Mouse (Mus musculus) kidney, postnatal 10 days (tissue): ENCODE data around the gene Etl4.

Experiments used
- DNase-seq: peaks from one replicate; pipeline ENCODE4 v3.0.0; 2021; ENCODE audit warnings: mixed read lengths

The Etl4 gene

DNA sequence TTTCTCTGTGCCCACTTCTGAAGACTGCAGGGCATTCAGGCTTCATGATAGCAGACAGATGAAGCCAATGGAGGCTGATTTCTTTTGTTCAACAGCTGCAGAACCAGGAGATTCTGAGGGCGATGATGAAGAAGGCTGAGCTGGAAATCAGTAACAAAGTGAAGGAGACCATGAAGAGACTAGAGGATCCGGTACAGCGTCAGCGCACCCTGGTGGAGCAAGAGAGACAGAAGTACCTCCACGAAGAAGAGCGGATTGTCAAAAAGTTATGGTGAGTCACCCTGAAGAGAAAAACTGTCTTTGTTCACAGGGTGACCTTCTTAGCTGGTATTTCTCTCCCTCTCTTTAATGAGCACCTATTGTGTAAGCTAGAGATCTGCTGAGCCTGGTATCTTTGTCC is 868.4 kb downstream of the Etl4 start:
- peak; percentile 76 for DNase-seq

DNA sequence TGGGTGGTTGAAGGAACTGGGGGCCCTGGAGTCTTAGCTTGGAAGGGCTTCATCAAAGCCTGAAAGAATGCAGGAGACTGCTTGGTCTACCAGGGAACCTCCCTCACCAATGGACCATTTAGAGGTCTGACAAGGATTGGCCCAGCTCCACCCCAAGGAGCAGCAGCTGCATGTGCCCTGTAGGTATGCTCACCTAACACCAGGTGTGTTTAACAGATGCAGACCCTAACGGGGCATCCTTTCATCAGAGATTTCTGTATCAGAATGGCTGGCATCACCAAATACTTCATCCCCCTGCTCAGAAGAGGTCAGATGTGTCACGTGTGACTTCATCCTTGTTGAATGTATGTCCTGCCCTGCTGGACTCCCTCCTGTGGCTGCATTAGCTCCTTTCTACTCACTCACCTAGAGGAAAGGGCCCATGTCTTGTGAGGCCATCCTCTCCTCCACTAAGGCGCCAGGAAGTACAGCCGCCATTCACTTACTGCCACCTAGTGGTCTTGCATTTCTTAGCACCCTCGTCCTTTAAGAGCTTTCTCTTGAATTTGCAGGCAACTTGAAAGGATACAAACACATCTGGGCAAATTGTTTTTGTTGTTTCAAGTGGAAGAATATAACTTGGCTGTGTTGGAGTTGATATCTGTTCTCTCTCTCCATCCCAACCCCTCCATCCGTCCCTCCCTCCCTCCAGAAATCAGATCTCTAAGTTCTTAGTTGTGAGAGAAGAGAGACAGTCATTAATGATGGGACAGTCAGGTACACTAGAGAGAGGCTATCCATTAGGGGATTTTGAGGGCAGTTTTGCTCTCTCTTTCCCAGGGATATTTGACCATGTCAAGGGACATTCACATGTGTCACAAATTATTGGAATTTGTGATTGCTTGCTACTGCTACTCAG is 870.2 kb downstream of the Etl4 start:
- peak; percentile 76 for DNase-seq

DNA sequence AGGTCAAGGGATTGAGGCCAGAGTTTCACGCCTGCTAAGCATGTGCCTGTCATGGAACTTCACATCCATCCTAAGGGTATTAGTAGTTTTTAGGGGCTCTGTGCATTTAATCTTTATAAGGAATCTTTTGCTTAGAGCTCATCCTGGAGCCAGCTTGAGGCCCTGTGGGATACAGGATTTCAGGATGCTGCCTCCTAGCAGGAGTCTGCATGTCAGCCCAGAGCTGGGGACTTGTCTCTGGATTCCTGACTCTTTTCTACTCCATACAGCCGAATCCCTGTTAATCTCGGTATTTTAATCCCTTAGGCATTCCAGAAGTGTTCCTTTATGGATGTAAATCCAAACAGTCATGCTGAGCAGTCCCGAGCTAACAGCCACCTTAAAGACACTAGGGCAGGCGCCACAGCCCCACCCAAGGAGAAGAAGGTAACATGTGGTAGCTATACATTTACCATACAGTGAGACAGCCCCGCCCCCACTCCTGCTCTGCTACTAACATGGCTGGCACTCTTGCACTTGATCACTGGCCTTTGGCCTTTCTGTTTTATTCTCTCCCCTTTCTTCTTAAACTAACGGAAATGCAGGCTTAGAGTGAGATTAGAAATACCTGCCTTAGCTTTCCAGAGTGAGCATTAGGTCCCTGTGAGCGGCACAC is 891.8 kb downstream of the Etl4 start:
- no peak for DNase-seq

- DNase-seq, result peak; percentile 39
These were observed 901.9 kb downstream of the Etl4 start for GRCm38 (mm10) chr2:20811506-20811905.

GRCm38 (mm10) chr2:20813986-20814385 is 904.4 kb downstream of the Etl4 start:
- DNase-seq, result no peak

- DNase-seq, result no peak
These were observed 908.6 kb downstream of the Etl4 start for GRCm38 (mm10) chr2:20818226-20818625.

DNA sequence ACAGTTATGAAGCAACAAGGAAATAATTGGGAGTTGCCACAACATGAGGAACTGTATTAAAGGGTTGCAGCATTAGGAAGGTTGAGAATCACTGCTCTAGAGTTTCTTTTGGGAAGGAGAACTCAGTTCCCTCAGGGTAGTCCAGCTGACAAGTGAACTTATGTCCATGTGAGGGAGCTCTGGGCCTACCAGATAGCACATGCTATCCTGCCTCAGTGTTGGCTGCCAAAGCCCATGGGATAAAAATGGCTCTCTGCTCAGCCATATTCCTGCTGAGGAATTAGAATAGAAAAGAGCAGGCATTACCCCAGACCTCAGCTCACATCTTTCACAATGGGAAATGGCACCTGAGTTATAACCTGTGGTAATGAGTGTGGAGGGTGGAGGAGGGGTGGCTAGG is 916.7 kb downstream of the Etl4 start:
- DNase-seq, result no peak

- no peak for DNase-seq
These were observed 921.3 kb downstream of the Etl4 start for GRCm38 (mm10) chr2:20830882-20831281.

- DNase-seq, result no peak
These were observed 922.2 kb downstream of the Etl4 start for GRCm38 (mm10) chr2:20831608-20832406.

DNA sequence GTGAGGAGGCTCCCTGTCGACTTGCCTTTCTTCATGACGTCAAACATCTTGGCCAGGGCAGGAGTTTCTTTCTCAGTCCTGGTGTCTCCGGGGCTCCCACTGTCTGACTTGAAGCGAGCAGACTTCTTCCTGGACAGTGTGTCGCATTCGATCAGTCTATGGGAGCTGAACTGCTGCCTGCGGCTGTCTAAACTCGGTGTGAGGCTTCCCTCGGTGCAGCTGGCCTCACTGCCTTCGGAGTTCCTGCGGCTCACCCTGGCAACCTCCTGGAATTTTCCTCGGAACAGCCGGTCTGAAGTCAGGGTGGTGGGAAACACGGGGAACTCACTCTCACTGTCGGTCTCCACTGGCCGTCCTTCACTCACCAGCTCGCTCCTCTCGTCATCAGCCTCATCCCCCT is 939.8 kb downstream of the Etl4 start:
- no peak for DNase-seq
